Mouse (Mus musculus) activated CD4-positive, CD25-positive, alpha-beta regulatory T cell, adult 9 weeks (primary cell): ENCODE measurements around the gene Trim30c. TPM values are rescaled to one million over a fixed set of nuclear protein-coding genes. Genes with fewer than 3 reads are reported as not detected.

ENCODE experiments used
- polyA plus RNA-seq: library from polyadenylated mRNA; unstranded; fragments of 100-300 nt; shearing (Covaris generic); gene quantifications from one replicate; pipeline ENCODE4 v1.2.1, GENCODE M21; 2017

Trim30c gene
- polyA plus RNA-seq = 2.7 TPM

GRCm38 (mm10) chr7:104400698-104401097, at the start of gene Trim30c:
Trim30c (minus strand) TSS chr7:104400837.

GRCm38 (mm10) chr7:104369736-104370414, 30.8 kb downstream of the Trim30c start, which contains the start of gene Trim30b:
Trim30b (minus strand) TSS chr7:104369884.

GRCm38 (mm10) chr7:104352717-104353599, 47.7 kb downstream of the Trim30c start, which contains the start of gene Trim12c:
Trim12c (minus strand) TSS chr7:104353362.

Other genes starting within 250 kb of the Trim30c start
- gene Olfm5, start 236.0 kb downstream of the Trim30c start, polyA plus RNA-seq = not detected
- not detected for gene Olfr648, start 217.4 kb downstream of the Trim30c start, polyA plus RNA-seq
- not detected for gene Olfr649, start 204.9 kb downstream of the Trim30c start, polyA plus RNA-seq
- gene Trim6, start 182.0 kb downstream of the Trim30c start, polyA plus RNA-seq = 2.1 TPM
- gene Trim34a, start 156.4 kb downstream of the Trim30c start, polyA plus RNA-seq = 64.7 TPM
- 34.7 TPM for gene Trim5, start 112.7 kb downstream of the Trim30c start, polyA plus RNA-seq
- 143 TPM for gene Trim12a, start 85.4 kb downstream of the Trim30c start, polyA plus RNA-seq
- gene Trim34b, start 71.4 kb downstream of the Trim30c start, polyA plus RNA-seq = 1.1 TPM
- gene Trim12c, start 47.5 kb downstream of the Trim30c start, polyA plus RNA-seq = 27.4 TPM
- gene Trim30b, start 31.0 kb downstream of the Trim30c start, polyA plus RNA-seq = 1.3 TPM
- 76.5 TPM for gene Trim30a, start 64.4 kb upstream of the Trim30c start, polyA plus RNA-seq
- gene Trim30d, start 107.0 kb upstream of the Trim30c start, polyA plus RNA-seq = 30.9 TPM
- not detected for gene Olfr651, start 149.3 kb upstream of the Trim30c start, polyA plus RNA-seq
- gene Olfr652, start 160.1 kb upstream of the Trim30c start, polyA plus RNA-seq = not detected
- gene Olfr653, start 176.5 kb upstream of the Trim30c start, polyA plus RNA-seq = not detected
- not detected for gene Olfr654, start 186.2 kb upstream of the Trim30c start, polyA plus RNA-seq
- gene Olfr655, start 200.9 kb upstream of the Trim30c start, polyA plus RNA-seq = not detected
- not detected for gene Olfr656, start 213.1 kb upstream of the Trim30c start, polyA plus RNA-seq
- gene Olfr657, start 224.0 kb upstream of the Trim30c start, polyA plus RNA-seq = not detected
- not detected for gene Olfr658, start 246.5 kb upstream of the Trim30c start, polyA plus RNA-seq